Mouse (Mus musculus) lung, adult 2 months (tissue): ENCODE data around the gene Cdkl3.

Source experiments
- CTCF ChIP-seq: fragments of 200-500 bp; IDR thresholded peaks from 2 replicates; pipeline ENCODE4 v1.5.1; 2011; ENCODE audit warnings: mild to moderate bottlenecking, low read length, control low read depth; ENCODE audit not compliant: insufficient read depth
- POLR2A ChIP-seq: fragments of 200-500 bp; IDR thresholded peaks from 2 replicates; pipeline ENCODE4 v1.6.1; 2011; ENCODE audit warnings: low read depth, mild to moderate bottlenecking, control low read depth, low read length, borderline replicate concordance; ENCODE audit errors: extremely low read depth

DNA sequence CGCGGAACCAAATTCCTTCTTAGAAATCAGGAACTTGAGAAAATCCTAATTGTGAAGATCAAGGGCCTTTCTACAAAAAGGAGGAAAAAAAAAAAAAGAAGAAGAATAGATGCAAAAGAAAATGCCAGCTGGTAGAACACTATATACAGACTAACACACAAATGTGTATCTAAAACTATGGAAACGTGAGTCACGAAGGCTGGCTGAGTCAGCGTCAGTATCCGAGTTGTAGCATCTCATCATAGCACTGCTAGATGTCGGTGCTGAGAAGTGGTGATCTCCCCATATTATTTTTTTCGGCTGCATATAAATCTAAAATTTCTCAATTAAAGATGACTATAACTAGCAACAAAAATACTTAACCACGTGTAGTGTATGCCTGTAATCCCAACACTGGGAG is 87.2 kb downstream of the Cdkl3 start:
- TF ChIP-seq CTCF (no peak), POLR2A (no peak)
